Mouse (Mus musculus): ENCODE measurements around the gene Col2a1.

Gene Col2a1

DNA sequence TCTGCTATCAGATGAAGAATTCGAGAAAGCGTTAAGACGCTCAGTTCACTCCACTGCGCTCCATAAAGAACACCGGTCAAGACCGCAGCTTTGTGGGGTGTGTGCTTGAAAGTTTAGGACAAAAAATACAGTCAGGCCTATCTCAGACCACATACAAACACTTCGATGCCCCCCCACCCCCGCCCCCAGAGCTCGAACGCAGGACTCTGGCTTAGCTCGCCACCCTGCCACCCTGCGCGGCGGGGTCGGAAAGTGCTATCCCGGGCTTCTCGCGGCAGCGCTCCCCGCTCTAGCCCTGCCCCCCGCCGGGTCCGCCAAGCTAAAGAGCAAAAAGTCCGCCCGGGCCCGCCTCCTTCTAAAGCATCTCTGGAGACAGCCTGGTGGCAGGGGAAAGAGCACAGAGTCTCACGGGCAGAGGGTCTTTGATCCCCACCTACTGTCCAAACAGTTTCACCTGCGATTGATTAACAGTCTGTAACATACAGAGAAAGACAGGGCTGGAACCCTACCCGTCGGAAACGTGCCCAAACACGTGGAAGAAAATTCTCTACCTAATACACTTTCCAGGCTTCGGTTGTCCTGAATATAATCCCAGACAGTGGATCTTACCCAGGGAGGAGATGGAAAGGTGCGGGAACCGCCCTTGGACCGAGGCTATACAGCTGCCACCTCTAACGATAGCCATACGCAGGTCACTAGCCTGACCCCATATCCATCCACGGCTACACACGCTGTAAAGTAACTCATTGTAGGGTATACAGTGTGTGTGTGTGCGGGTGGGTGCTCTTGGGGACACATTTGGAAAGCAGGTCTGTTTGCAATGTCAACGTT, 1.3 kb downstream of the Col2a1 start:
- peak; percentile 53 for DNase-seq (ENCODE audit: low read depth, low spot score)

- peak; percentile 80 for DNase-seq (ENCODE audit: low read depth, low spot score)
Observed at GRCm38 (mm10) chr15:98002113-98002990, 2.1 kb downstream of the Col2a1 start.

- DNase-seq (ENCODE audit: low read depth, low spot score) = peak; percentile 73
Observed at GRCm38 (mm10) chr15:98001321-98002112, 3.0 kb downstream of the Col2a1 start.

DNA sequence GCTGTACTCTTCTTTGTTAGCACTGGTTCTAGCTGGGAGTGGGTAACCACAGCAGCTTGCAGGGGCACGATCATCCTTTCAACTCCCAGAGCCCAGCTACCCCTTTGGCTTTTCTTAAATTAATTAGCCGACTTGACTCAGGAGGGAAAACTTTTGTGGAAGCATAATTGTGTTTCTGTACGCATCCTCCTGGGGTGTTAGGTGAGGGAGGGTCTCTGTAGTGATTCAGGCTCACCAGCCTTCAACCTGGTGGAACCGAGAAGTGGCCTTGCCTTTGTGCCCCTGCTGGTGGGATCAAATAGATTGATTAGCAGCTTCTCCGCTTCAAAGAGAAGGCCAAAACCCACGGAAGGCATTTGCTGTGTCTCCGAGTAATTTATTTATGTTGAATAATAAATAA, 4.5 kb downstream of the Col2a1 start:
- no peak for DNase-seq (ENCODE audit: low read depth, low spot score)

GRCm38 (mm10) chr15:97999546-97999945, 4.9 kb downstream of the Col2a1 start:
- DNase-seq (ENCODE audit: low read depth, low spot score) = no peak

DNA sequence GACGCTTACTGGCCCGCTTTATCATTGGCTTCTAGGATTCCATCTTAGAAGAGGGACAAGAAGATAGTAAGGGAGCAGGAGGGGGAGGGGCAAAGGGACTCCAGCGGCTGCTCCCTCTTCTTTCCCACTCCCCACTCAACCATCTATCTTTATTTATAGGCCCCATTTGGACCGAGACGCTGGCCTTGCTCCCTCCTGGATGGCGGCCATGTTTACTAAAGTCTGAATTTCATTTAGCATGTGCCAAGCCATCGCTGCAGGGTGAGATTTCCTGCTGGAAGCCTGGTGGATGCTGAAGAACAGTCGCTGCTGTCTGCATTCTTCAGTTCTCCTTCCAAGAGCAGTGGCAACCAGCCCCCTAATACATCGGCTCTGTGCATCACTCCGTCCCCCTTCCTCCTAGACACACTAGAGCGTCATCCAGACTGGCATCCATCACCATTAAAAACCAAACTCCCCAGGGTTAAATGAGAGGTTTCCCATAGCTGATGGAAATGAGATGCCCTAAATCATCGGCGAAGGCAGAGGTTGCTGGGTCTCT, 7.7 kb downstream of the Col2a1 start:
- no peak for DNase-seq (ENCODE audit: low read depth, low spot score)

- peak; percentile 94 for DNase-seq (ENCODE audit: low read depth, low spot score)
Observed at GRCm38 (mm10) chr15:97992712-97993286, 11.7 kb downstream of the Col2a1 start.

- no peak for DNase-seq (ENCODE audit: low read depth, low spot score)
Observed at GRCm38 (mm10) chr15:97992027-97992711, 12.3 kb downstream of the Col2a1 start.

DNA sequence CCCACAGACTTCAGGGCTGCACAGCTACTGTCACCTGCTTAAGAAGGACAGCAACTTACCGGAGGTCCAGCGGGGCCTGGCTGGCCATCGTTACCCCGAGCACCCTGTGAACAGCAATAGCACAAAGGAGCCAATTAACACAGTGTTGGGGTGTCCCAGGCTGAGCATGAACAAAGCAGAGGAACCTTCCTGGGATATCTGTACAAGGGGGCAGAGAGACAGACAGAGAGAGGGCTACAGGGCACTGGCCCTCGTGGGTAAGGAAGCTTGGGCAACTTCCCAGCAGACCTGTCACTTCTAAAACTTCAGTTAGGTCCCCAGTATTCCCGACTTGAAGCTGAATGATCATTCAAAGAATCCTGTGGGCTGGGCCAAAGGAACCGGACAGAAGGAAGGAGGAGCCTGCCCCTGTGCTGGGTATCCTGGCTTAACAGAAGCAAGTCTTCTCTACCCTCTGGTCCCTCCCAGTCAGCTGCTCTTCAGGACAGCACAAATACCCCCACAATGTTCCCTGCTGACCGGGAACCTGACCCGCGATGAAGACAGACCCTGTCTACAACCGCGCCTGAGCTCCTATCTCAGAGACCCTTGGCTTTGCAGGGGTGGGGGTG, 13.1 kb downstream of the Col2a1 start:
- DNase-seq (ENCODE audit: low read depth, low spot score) = no peak

GRCm38 (mm10) chr15:97990721-97991120, 13.8 kb downstream of the Col2a1 start:
- DNase-seq (ENCODE audit: low read depth, low spot score) = no peak

DNA sequence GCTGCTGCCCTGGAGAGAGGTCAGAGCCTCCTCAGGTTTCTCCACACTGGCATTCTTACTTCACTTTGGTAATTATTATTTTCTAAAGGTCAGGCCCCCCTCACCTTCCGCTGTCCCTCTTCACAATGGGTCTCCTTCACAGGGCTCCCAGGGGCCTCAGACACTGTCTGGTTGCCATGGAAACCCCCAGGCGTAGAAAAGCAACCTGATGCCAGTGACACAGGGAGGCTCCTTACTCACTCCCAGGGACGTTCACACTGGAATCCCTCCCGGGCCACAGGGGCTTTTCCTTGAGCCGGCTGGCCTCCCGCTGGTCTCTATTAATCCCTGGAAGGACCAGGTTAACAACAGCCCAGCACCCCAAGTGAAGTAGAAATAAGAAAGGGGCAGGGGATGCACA, 14.4 kb downstream of the Col2a1 start:
- peak; percentile 90 for DNase-seq (ENCODE audit: low read depth, low spot score)

DNA sequence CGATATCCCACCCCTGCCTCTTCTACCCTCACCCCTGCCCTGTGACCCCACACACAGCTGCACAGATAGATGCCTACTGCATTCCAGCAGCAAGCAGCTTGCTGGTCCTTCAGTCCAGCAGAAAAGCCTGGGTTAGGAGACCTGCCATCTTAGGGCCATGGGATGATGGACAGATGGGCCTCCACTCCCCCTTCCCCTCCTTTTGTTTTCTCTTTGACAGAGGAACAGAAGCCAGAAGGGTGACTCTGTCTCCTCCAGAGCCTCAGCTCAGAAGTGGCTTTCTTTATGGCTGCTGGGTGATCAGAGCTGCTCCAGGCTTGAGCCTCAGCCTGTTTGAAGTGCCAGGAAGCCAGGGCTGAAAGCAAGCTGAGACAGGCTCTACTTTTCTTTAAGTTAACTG, 15.0 kb downstream of the Col2a1 start:
- no peak for DNase-seq (ENCODE audit: low read depth, low spot score)

GRCm38 (mm10) chr15:97981560-97981959, 22.9 kb downstream of the Col2a1 start:
- no peak for DNase-seq (ENCODE audit: low read depth, low spot score)

GRCm38 (mm10) chr15:97973248-97974005, 31.1 kb downstream of the Col2a1 start:
- no peak for DNase-seq (ENCODE audit: low read depth, low spot score)

- no peak for DNase-seq (ENCODE audit: low read depth, low spot score)
Observed at GRCm38 (mm10) chr15:97972580-97972979, 31.9 kb downstream of the Col2a1 start.

DNA sequence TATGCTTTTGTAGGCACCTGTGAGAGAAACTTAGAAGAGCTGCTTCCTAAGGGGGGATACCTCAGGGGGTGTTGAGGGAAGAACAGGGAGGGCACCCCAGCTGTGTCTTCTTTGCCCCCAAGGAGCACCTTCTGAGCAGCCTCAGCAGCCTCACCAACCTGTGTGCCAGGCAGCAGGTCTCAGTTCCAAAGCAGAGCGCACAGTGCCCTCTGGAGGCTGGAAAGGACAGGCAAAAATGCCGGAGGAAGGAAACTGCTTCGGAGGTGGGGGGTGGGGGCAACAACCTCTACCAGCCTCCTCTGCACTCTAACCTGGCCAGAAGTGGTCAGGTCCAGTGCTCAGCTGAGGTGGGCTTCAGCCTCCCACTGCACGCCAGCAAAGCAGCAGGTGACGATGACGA, 34.2 kb downstream of the Col2a1 start:
- no peak for DNase-seq (ENCODE audit: low read depth, low spot score)

- no peak for DNase-seq (ENCODE audit: low read depth, low spot score)
Observed at GRCm38 (mm10) chr15:97965311-97966045, 39.0 kb downstream of the Col2a1 start.

DNA sequence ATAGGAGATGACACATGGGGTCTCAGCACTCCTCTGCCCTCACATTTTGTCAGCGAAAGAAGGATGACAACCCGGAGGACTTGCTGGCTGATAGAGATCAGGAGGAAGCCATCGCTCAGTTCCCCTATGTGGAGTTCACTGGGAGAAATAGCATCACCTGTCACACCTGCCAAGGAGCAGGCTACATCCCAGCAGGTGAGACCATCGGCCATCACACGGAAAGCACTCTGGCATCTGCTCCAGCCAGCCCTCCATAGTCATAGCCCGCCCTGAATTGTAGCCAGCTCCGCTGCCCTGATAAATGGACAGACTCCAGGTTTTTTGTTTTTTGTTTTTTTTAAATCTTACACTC, 39.7 kb downstream of the Col2a1 start:
- DNase-seq (ENCODE audit: low read depth, low spot score) = no peak

Data from forelimb bud, embryonic 11.5 days (tissue).